Mouse (Mus musculus): ENCODE measurements around the gene Dsn1.
A peak's percentile ranks its signal among the peaks of the same experiment; 100 is the strongest.

Dsn1 gene

DNA sequence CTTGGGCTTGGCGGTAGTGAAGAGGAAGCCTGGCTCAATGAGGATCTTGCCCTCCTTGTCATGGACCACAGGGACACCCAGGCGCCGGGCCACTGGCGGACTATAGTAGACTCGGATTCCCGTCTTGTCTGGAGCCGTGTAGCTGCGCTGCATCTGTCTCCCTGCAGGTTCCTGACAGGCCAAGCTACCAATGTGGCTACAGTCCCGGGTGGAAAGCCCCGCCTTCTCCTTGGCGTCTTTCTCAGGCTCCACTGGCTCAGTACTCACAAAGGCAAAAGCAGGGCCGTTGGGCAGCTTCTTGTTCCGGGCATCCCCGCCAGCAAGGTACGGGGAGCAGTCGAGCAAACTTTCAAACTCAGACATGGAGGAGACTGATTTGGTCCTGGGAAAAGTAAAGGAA, 14.2 kb upstream of the Dsn1 start:
- no peak for DNase-seq (ENCODE audit: low spot score)

DNA sequence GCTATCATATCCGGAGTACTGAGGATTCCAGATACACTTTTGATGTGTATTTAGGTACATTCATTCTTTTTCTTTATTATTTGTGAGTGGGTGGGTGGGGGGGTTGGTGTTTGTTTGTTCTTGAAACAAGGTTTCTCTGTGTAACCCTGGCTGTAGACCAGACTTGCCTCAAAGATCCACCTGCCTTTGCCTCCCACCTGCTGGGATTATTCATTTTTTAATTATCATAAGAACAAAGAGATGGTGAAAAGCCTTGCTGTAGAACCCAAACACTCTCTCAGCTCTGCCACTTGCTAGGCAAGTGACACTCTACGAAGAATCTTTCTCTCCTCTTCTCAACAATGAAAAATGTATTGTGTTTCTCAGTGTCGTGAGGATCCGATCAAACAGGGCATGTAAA, 12.3 kb upstream of the Dsn1 start:
- DNase-seq (ENCODE audit: low spot score), result no peak

DNA sequence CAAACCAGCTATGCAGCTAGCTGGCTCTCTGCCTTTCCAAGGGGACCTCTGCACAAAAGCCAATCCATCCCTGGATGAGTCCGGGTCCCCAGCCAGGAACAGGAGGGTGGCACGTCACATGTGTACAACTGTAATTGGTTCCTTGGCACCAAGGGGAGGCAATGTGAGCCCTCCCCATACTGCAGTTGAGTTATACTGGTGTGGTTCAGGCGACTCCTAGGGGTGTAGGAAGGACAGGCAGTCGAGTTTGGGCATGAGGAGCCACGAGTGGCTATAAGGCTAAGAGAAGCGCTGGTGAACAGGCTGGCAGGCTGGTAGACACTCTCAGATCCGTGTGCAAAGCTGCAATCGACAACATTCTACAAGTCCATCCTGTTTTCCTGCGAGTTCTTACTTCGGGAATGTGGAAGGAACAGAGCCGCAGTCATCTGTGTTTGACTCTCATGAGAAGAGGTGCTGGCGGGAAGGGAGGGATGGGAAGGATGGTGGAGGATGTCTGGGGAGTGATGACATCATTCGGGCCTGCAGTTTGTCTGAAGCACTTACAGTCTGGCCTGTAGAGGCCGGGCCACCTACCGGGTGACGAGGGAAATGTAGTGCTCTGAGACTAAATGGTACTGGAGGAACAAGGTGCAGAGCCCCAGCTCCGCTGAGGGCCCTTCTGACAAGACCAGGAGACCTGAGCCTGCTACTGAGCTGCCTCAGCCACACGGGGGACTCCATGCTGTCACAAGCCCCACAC, 9.7 kb upstream of the Dsn1 start:
- no peak for DNase-seq (ENCODE audit: low spot score)

DNA sequence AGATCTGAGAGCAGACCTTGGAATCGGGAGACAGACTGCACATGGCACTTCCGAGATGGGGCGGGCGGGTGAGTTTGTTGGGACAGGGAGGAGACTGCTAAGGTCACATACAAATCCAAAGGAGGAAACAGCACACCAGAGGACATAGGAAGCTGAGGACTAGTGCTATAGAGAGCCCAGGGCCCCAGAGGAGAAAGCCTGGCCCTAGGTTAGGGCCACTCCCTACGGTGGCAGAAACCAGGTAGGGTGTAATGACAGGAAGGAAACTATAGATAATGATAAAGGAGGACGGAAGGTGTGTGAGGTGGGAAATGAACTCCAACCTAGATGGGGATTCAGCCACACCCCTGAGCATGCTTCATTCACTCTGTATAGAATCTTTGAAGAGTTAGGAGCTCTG, 5.4 kb upstream of the Dsn1 start:
- DNase-seq (ENCODE audit: low spot score), result no peak

DNA sequence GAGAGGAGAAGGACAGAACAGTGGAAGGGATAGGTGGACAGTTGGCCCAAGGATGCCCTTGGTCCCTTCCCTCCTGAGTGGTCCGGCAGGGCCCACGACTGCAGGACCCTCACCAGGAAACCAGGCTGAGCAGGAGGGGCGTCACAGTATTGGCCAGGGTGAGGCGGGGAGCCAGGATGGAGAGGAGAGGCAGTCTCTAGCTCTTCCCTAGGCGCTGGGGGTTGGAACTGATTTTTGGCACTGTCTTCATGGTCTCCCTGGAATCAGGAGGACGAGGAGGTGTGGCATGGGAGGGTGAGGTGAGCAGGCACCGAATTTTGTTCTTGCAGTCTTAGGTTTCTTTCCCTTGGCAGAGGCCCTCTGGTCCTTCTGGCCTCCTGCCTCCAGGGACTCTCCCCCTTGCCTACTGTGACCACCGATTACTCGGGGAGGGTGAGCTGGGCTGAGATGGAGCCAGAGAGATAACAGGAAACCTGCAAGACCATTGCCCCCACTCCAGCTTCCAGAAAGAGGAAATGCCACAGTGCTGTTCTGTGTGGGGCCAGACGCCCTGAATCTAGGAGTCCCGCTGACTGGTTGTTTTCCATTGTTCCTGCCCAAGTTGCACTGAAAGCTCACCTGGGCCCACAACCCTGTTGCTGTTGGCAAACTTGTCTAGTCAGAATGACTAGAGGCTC, 3.8 kb upstream of the Dsn1 start:
- no peak for DNase-seq (ENCODE audit: low spot score)

DNA sequence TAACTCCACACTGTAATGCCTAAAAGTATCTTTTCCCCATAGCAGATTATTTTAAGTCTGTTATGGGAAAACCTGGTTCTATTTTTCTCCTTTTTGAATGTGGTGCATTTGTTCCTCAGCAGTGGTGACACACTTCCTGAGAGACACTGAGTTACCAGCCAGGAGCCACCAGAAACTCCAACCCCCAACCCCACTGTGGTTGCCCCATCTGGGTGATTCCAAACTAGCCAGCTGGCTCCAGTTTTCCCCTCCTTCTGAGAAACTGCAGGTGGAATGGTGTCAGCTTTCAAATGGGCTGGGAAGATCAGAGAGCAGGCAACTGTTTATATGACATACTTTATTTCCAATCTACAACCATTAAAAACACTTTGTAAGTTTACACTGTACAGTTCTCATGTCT, 3.2 kb upstream of the Dsn1 start:
- DNase-seq (ENCODE audit: low spot score), result no peak

DNA sequence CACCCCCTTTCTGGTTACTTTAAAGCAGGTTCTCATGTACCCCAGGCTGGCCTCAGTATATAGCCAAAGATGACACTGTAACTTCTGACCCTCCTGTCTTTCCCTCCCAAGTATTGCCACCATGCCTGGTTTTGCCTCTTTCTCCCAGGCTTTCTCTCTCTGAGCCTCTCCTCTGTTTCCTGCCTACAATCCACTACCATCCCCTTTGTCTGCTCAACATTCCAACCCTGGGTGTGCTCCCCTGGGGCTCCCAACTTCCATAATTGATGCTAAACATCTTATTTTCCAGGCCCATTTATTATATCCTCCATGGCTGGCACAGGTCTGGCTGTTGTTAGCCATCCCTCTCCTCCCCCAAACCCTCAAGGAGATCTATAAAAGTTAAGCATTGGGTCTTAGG, 1.6 kb upstream of the Dsn1 start:
- no peak for DNase-seq (ENCODE audit: low spot score)

DNA sequence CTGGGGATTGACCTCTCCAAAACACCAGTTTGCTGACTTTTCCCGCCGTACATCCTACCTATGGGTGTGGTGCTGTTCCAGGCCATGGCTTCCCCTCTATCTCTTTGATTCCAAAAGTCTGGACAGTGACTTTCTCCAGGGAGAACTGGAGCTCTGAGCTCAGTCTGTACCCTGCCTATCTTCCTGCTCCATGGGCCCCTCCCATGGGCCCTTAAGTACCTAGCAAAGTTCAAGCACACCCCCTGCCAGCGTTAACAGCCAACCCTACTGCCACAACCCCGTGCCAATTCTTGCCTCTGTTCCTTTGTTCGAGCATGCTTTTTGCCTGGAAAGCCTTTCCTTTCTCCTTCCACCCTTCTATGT, 261 bp upstream of the Dsn1 start:
- DNase-seq (ENCODE audit: low spot score), result no peak

DNA sequence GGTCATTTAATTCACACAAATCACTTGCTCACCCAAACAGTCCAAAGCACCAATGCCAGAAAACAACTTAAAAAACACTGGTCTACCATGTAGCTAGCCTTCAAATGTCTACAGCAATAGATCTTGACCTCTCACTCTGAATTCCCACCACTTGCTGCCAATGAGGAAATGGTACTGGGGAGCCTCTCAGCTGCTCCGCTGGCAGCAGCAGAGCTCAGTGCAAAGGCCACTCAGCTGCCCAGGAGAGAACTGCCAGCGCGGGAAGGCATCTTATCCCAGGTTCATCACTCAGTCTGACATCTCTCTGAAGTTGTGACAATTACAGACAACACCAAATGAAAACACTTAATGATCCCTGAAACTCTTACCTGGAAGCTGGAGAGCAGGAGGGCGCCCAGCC, 4.6 kb downstream of the Dsn1 start:
- DNase-seq (ENCODE audit: low spot score), result no peak

DNA sequence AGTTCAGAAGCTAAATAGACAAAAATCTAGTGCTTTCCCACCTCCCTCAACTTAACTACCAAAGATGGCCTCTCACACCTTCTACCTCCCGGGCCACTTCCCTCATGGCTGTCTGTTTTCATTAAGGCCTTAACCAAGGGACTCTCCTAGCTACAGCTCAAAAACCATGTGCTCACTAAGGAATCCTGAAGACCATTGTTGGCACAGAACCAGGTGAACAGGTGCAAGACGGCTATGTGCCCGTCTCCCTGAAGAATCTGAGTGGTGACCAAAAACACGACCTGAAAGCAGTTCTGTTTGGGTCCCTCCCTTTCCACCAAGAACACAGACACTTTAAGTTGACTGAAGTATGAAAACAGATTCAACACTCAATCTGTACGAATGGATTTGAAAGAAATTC, 8.7 kb downstream of the Dsn1 start:
- DNase-seq (ENCODE audit: low spot score), result no peak

DNA sequence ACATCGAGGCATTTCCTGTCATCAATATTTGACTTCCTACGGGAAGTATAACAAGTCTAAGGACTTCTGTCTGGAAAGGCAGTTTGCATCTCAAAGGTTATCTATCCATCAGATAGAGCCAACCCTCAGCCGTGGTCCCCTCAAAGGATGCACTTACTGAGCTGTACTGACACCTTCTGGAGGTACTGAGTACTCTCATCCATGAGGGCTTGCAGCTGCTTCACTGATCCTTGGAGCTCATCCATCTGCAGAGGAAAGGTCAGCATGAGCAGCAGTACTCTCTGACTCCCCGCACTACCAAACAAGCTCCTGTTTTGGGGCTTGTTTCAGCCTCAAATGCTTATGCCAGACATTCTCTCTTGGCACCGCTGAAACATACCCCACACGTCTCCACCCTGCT, 10.4 kb downstream of the Dsn1 start:
- DNase-seq (ENCODE audit: low spot score), result peak; percentile 55

DNA sequence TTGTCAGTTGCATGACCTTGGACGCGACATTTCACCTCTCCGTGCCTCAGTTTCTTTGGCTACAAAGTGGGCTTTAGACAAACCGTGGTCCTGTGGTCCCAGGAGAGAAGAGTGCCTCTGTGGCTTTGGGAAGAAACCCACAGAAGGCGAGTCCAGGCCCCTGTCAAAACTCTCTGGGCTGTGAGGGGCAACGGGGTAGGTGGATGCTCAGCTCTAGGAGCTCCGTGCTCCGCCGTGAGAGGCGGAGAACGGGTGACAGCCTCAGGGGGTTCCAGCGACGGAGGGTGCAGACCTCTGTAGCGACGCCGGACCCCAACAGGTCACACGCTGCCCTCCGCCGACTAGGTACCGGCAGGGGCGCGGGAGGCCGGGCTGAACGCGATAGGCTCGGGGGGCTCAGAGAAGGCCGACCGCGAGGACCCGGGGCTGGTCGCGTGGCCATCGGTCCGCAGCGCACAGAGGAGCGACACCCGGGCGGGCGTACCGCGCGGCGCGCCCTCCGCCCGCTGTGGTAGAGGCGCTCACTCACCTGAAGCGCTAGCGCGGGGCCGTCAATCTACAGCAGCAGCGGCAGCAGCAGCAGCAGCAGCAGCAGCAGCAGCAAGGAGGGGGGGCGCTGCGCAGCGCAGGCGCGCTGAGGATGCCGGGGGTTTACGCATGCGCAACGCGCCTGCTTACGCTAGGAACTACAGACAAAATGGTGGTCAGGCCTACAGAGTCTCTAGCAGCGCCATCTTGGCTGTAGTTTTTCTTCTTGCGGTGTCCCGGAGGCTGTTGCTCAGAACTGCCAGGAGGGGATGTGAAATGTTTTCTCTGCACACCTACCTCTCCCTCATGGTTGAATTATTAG, 15.3 kb downstream of the Dsn1 start, which contains the start of gene Ndrg3:
Ndrg3 (minus strand) TSS at position 587 of the 850 bp plus-strand sequence.
- DNase-seq (ENCODE audit: low spot score), result peak; percentile 99

DNA sequence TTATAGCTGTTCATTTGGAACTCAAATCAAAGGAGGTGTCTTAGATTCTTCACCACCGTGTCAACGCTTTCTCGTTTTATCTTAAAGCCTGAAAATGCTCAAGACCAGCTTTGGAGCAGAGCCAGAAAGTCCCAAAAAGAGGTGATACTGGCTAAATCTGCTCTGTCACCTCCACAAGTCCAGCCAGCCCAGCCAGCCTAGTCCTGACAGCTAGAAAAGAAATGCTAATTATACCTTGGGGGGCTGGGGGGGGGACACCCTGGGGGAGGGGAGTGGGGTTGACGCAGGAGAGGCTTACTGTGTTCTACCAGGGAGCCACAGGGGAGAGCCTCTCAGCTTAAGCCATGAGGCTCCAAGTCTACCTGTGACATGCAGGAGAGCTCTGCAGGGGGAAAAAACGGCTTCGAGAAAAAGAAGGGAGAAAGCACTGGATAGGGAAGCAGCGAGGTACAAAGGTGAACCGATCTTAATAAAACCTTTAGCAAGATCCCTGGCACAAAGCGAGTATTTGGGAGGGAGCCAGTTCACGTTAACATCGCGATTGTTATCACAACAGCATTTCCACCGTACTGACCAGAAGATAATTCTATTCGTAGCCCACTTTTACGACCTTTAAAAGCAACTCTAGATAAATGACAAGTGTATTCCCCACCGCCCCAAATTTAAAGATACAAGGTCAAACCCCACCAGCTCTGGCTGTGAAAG, 16.1 kb downstream of the Dsn1 start:
- DNase-seq (ENCODE audit: low spot score), result peak; percentile 29

DNA sequence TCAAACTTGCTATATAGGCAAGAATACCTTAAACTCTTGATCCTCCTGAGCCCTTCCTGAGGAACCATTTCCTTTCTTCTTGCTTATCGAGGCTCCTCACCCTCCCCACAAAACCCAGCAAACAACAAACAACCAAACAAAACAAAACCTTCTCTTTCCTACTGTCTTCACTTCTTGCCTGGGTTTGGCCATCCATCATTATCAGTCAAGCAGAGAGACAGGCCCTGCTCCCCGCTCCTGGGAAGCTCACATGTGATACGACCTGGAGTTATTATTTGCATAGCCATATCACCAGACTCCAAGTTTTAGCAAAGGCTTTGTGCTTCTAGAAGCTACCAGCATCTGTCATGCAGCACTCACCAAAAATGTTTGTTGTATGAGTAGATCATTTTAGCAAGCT, 19.6 kb downstream of the Dsn1 start:
- DNase-seq (ENCODE audit: low spot score), result no peak

DNA sequence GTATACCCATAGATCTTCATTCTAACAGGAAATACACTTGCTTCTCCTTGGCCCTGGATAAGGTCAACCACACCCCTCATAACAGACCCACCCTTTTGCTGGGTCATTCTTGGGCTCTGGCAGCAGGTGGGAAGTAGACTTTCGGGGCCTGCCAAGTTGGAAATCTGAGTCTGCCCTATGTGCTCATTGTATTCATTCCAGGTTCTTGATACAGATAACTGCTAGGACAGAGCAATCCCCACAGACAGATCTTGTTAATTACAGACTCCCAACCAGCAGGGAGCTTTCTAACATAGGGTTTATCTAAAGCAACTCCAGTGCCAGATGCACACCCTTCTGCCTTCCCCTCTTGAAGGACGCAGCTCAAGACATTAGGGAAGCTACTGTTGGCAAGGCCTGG, 24.1 kb downstream of the Dsn1 start:
- no peak for DNase-seq (ENCODE audit: low spot score)

DNA sequence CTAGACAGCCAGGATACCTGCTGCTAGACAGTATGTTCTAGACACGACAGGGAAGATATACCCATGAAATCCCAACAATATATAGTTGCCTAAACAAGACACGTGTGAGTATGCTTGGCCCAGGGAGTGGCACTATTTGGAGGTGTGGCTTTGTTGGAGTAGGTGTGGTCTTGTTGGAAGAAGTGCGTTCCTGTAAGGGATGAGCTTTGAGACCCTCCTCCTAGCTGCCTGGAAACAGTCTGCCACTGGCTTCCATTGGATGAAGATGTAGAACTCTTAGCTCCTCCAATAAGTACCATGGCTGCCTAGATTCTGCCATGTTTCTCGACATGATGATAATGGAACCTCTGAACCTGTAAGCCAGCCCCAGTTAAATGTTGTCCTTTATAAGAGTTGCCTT, 25.7 kb downstream of the Dsn1 start:
- DNase-seq (ENCODE audit: low spot score), result no peak

DNA sequence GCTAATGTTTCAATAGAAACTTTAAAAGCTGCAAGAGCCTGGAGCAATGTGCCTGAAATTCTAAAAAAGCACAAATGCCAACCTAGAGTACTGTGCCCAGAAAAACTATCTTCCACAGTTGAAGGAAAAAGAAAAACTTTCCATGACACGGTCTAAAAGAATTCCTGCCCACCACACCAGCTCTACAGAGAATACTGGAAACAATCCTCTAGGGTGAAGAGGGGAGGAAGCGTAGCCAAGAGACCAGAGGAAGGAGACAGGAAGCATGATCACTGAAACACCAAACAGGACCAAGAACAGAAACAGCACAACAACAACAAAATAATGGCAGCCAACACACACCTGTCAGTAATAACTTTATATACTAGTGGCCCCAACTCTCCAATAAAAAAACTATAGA, 26.9 kb downstream of the Dsn1 start:
- no peak for DNase-seq (ENCODE audit: low spot score)

DNA sequence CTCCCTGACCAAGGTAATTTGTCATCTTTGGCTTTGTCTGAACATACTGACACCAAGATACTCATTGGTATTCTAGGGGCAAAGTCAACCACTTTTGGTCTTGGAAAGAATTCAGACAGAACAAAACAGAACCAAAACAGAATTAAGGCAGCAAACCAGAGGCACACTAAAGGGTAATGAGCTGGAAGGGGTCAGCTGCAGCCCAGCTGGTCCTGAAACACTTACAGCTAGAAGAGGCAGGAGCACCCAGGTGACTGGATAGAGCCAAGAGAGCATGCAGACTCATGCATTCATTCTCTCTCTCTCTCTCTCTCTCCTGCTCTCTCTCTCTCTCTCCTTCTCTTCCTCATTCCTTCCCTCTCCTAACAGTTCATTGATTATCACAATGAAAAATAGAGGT, 30.2 kb downstream of the Dsn1 start:
- DNase-seq (ENCODE audit: low spot score), result no peak

DNA sequence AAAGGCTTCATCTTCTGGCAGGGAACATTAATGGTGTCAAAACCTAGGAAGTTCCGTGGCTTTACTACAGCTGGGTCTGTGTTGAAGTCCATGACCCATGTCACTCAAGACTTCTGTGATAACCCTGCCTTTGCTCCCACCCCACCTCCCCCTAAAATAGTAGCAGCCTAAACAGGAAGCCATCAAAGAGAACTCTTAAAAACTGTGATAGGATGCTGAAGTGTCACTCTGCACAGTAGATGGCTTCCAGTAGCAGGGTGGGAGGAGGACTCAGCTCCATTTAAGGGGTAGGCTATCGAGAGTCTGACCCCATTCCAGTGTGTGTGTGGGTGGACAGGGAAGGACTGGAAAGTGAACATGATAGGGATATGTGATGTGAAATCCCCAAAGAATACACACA, 32.0 kb downstream of the Dsn1 start:
- peak; percentile 21 for DNase-seq (ENCODE audit: low spot score)

DNA sequence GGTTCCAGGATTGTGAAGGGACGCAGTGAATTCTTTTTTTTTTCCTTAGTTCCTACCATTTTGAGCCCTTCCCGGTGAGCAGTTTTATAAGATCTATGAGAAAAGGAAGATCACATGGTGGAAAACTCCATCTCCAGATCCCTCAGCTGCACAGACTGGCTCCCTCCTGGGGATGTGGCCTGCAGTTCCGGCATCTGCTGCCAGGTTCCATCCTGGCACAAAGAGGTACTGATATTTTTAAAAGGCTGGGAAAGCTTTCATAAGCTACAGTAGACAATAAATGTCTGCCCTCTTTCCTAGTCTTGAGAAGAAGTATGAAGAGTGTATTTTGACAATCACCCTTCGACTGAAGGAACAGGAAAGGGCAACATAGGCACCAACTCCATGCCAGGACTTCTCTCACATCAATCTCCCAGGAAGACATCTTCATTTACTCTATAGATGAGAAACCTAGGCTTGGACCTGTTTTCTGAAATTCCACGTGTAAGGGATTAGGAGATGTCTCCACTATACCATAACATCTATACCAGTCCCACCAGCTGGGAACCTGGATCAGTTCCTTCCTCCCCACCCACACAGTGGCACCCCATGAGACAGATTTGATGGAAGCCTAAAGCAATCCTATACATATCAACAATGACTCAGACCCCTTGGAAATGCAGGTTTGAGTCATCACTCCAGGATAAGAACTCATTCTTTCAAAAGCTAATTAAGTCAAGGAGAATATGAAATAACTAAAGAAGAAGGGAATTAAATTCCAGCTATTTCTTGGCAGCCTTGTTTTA, 33.4 kb downstream of the Dsn1 start:
- DNase-seq (ENCODE audit: low spot score), result no peak

DNA sequence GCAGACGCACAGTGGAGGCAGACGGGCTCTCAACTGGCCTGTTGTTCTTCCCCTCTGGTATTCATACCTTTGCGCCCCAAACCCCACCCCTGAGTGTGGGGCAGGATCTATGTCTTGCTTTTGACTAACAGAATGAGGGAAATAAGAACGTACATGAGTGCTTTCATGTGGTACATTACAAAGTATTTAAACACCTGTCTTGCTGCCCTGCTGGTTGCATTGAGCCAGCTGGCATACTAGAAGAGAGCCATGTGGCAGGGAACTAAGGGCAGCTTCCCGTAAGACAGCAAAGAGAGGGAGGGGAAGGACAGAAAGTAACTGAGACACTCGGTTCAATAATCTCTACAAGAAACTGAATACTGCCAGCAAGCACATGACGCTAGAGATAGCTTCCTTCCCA, 36.7 kb downstream of the Dsn1 start:
- peak; percentile 53 for DNase-seq (ENCODE audit: low spot score)

DNA sequence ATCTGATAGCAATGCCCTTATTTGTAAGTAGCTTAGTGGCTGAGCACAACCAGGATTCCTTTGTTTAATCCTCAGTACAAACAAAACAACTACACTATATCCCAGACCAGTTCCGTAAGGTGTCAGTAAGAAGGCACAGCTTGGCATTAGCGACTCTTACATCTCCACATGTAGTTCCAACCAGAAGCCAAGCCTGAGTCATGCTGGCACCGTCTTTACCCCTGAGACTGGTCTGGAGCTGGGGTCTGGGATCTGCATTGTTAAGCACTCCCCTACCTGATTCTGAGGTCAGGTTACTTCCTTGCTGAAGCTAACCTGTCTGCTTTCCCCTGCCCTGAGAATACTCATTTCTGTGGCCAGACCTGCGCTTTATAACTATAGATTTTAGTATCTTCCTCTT, 38.5 kb downstream of the Dsn1 start:
- DNase-seq (ENCODE audit: low spot score), result no peak
